Mouse (Mus musculus): ENCODE results near the gene Srxn1. TPM values are rescaled to one million over a fixed set of nuclear protein-coding genes. Genes with fewer than 3 reads are reported as not detected.

Srxn1 gene
- polyA plus RNA-seq, 1 experiment from 2014 or later = 12.0 TPM

DNA sequence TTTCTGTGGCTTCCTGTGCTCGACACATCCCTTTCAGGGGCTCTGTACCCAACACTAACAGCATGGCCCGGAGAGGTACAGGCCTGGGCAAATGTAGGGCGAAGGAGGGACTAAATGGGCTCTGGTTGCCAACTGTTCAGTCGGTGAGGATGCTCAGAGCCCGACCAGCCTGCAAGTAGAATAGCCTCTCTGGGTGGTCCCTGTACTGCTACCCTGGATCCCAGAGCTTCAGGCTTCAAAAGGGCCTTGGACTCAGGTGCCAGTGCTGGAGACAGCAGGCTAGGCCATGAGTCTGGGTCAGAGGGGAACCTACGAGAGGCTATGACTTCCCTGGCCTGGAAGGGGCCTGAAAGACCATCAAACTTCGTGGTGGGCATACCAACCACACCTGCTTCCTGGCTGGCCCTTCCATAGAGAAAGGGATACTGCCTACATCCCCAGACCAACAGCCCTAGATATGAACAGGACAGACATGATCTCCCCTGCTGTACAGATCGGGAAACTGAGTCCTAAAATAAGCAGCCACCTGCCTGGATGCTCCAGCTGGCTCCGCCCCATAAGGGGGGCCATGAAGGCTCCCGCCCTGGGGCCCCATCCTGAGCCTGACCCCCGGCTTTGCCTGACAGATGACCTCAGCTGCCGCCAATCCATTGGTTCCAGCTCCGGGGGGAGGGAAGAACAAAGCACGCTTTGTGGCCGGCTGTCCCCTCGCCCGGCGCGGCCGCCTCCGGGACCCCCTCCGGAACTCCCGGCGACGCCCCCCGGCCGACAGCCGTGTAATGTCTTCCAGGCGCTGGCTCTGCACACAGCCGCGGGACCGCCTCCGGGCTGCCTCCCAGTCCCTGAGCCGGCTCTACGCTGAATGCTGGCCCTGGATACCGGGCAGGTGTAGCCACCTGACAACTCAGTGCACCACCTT is 9.0 kb downstream of the Srxn1 start:
- H3K27ac ChIP-seq (replicated peaks; ENCODE audit: low read depth, low read length) = no peak overlapping the region
- H3K9me3 ChIP-seq (ENCODE audit: control insufficient read depth, low read length) = no peaks in the 10 kb centered on the region
- ATAC-seq (ENCODE audit: low read depth) (no peak; the same call in 1 of the 2 replicates), DNase-seq (ENCODE audit: low spot score) (peak; percentile 58)
- WGBS = 28% methylated on average over 12 of the region's 36 CpGs
- H3K36me3 ChIP-seq (ENCODE audit: control insufficient read depth, insufficient read depth, low read length) = no peaks in the 10 kb centered on the region
- H3K4me1 ChIP-seq (ENCODE audit: control insufficient read depth, insufficient read depth, low read length) = peaks cover 10% of the 10 kb centered on the region; the same call in 1 of the 2 replicates
- peak overlapping the region; percentile 14 for H3K4me3 ChIP-seq (ENCODE audit: low read depth, low read length)
- peak overlapping the region; percentile 11; the same call in 1 of the 2 replicates for H3K9ac ChIP-seq (ENCODE audit: low read depth, low read length)
- H3K27me3 ChIP-seq (replicated peaks; ENCODE audit: control insufficient read depth, insufficient read depth, low read length) = no peaks in the 10 kb centered on the region
- peak overlapping the region; percentile 42 for H3K4me2 ChIP-seq (ENCODE audit: low read depth, low read length)

DNA sequence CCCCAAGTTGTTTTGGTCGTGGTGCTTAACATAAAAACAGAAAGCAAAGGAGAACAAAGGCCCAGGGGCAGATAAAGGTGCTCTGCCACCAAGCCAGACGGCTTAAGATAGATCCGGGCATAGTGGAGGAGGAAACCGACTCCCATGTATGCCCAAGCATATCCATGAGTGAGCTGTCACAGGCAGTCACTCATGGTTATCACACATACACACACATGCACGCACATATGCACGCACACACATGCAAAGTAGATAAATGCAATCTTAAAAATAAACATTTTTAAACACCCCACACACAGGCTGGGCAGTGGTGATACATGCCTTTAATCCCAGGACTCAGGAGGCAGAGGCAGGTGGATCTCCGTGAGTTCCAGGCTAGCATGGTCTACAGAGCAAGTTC is 12.4 kb downstream of the Srxn1 start:
- Histone ChIP-seq H3K9me3 (ENCODE audit: control insufficient read depth, low read length) (no peaks in the 10 kb centered on the region), H3K27me3 (replicated peaks; ENCODE audit: control insufficient read depth, insufficient read depth, low read length) (no peaks in the 10 kb centered on the region), H3K4me3 (ENCODE audit: low read depth, low read length) (no peak overlapping the region), H3K9ac (ENCODE audit: low read depth, low read length) (no peak overlapping the region), H3K4me1 (ENCODE audit: control insufficient read depth, insufficient read depth, low read length) (peaks cover 10% of the 10 kb centered on the region; the same call in 1 of the 2 replicates), H3K36me3 (ENCODE audit: control insufficient read depth, insufficient read depth, low read length) (no peaks in the 10 kb centered on the region), H3K27ac (replicated peaks; ENCODE audit: low read depth, low read length) (no peak overlapping the region), H3K4me2 (ENCODE audit: low read depth, low read length) (no peak overlapping the region)
- ATAC-seq (ENCODE audit: low read depth) (no peak), DNase-seq (ENCODE audit: low spot score) (no peak)
- WGBS = 86% methylated on average over 7 of the region's 7 CpGs

DNA sequence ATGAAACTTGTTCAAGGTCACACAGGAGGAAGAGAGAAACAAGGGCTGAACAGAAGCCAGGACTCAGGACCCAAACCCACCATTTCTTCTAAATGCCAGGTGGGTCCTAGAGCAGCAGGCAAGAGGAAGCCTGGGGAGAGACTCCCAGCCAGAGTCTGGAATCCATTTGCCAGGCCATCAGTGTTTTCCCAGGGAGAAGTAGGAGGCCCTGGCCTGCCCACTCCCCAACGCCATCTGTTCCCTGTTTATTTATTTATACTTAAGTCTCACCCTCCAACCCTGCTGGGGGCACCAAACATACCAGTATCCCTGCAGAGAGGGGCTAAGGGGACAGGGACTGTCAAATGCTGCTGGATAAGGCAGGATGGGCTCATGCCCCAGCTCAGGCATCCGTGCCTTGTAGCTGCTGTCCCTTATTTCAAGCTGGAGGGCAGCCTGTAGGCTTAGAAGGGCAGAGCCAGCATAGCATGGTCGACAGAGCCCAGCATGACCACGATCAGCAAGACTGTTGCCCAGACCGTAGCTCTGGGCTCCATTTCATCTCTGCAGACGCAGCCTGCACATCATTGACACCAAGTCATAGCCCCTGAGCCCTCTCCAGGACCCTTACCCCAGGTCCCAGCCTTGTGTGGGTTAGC is 14.0 kb downstream of the Srxn1 start:
- no peak overlapping the region for H3K27ac ChIP-seq (replicated peaks; ENCODE audit: low read depth, low read length)
- no peaks in the 10 kb centered on the region for H3K36me3 ChIP-seq (ENCODE audit: control insufficient read depth, insufficient read depth, low read length)
- no peak for DNase-seq (ENCODE audit: low spot score)
- no peaks in the 10 kb centered on the region for H3K9me3 ChIP-seq (ENCODE audit: control insufficient read depth, low read length)
- H3K9ac ChIP-seq (ENCODE audit: low read depth, low read length) = no peak overlapping the region
- peaks cover 6% of the 10 kb centered on the region; the same call in 1 of the 2 replicates for H3K4me1 ChIP-seq (ENCODE audit: control insufficient read depth, insufficient read depth, low read length)
- no peak for ATAC-seq (ENCODE audit: low read depth)
- no peak overlapping the region for H3K4me3 ChIP-seq (ENCODE audit: low read depth, low read length)
- no peaks in the 10 kb centered on the region for H3K27me3 ChIP-seq (replicated peaks; ENCODE audit: control insufficient read depth, insufficient read depth, low read length)
- 23% methylated on average over 6 of the region's 6 CpGs for WGBS
- H3K4me2 ChIP-seq (ENCODE audit: low read depth, low read length) = no peak overlapping the region

DNA sequence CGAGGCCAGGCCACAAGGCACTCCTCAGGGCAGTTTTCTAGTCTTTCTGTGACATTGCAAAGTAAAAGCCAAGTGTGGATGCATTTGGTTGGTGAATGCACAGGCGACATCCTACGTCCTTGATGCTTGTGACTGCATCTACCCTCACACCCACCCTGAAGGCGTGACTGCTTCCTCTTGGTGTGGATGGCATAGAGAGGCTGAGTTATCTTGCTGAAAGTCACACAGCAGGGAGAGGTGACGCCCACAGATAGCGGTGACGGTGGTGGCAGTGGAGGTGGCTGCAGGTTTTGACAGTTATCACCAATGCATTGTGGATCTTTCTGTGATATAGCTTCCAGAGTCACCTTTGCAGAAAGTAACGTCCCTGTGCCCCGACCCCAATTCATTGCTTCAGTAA is 17.6 kb downstream of the Srxn1 start:
- H3K27me3 ChIP-seq (replicated peaks; ENCODE audit: control insufficient read depth, insufficient read depth, low read length) = no peaks in the 10 kb centered on the region
- no peak for ATAC-seq (ENCODE audit: low read depth)
- H3K36me3 ChIP-seq (ENCODE audit: control insufficient read depth, insufficient read depth, low read length) = no peaks in the 10 kb centered on the region
- 76% methylated on average over 9 of the region's 9 CpGs for WGBS
- H3K4me1 ChIP-seq (ENCODE audit: control insufficient read depth, insufficient read depth, low read length) = no peaks in the 10 kb centered on the region
- H3K9ac ChIP-seq (ENCODE audit: low read depth, low read length) = no peak overlapping the region
- no peak for DNase-seq (ENCODE audit: low spot score)
- no peaks in the 10 kb centered on the region for H3K9me3 ChIP-seq (ENCODE audit: control insufficient read depth, low read length)
- no peak overlapping the region for H3K4me3 ChIP-seq (ENCODE audit: low read depth, low read length)
- H3K27ac ChIP-seq (replicated peaks; ENCODE audit: low read depth, low read length) = no peak overlapping the region
- no peak overlapping the region for H3K4me2 ChIP-seq (ENCODE audit: low read depth, low read length)

DNA sequence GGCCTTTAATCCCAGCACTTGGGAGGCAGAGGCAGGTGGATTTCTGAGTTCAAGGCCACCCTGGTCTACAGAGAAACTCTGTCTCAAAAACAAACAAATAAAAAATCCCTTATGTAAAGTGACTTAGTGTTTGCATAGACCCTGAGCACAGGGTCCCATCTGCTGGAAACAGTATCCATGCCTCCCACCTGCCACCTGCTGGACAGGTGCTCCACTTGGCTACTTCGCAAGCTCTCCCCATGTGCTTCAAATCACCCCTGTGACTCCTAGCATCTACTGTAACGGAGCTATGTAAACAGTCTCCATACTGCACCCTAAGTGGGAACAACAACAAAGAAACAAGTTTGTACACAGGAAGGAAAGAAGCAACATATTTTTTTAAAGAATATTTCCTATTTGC is 23.3 kb downstream of the Srxn1 start:
- no peak for ATAC-seq (ENCODE audit: low read depth)
- H3K4me1 ChIP-seq (ENCODE audit: control insufficient read depth, insufficient read depth, low read length) = 0 out of 2 replicates have a peak, but pooled peaks cover 3% of the 10 kb centered on the region
- H3K9ac ChIP-seq (ENCODE audit: low read depth, low read length) = no peak overlapping the region
- H3K4me2 ChIP-seq (ENCODE audit: low read depth, low read length) = no peak overlapping the region
- H3K9me3 ChIP-seq (ENCODE audit: control insufficient read depth, low read length) = no peaks in the 10 kb centered on the region
- no peak overlapping the region for H3K27ac ChIP-seq (replicated peaks; ENCODE audit: low read depth, low read length)
- no peak for DNase-seq (ENCODE audit: low spot score)
- H3K27me3 ChIP-seq (replicated peaks; ENCODE audit: control insufficient read depth, insufficient read depth, low read length) = no peaks in the 10 kb centered on the region
- no peaks in the 10 kb centered on the region for H3K36me3 ChIP-seq (ENCODE audit: control insufficient read depth, insufficient read depth, low read length)
- WGBS = 53% methylated on average over 2 of the region's 2 CpGs
- H3K4me3 ChIP-seq (ENCODE audit: low read depth, low read length) = no peak overlapping the region

DNA sequence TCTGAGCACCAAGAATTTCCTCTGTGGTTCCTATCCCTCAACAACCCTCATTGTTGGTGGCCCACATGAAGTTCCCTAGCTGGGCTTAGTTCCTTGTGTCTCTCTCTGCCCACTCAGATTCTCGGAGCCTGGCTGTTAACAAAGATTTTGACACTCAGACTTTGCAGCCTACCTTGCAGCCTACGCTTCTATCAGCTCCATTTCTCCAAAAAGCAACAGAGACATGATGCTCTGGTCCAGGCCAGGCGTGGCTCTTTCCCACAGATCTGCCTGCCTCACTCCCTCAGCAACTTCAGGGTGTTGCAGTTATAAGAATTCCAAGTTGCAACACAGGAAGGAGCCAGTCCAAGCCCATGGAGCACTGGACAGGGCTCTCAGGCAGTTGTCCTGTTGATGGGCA is 24.5 kb downstream of the Srxn1 start:
- Histone ChIP-seq H3K4me1 (ENCODE audit: control insufficient read depth, insufficient read depth, low read length) (0 out of 2 replicates have a peak, but pooled peaks cover 3% of the 10 kb centered on the region), H3K27ac (replicated peaks; ENCODE audit: low read depth, low read length) (no peak overlapping the region), H3K9me3 (ENCODE audit: control insufficient read depth, low read length) (no peaks in the 10 kb centered on the region), H3K9ac (ENCODE audit: low read depth, low read length) (no peak overlapping the region), H3K36me3 (ENCODE audit: control insufficient read depth, insufficient read depth, low read length) (no peaks in the 10 kb centered on the region), H3K4me2 (ENCODE audit: low read depth, low read length) (no peak overlapping the region), H3K4me3 (ENCODE audit: low read depth, low read length) (no peak overlapping the region), H3K27me3 (replicated peaks; ENCODE audit: control insufficient read depth, insufficient read depth, low read length) (no peaks in the 10 kb centered on the region)
- ATAC-seq (ENCODE audit: low read depth) (no peak), DNase-seq (ENCODE audit: low spot score) (no peak)
- 70% methylated on average over 3 of the region's 3 CpGs for WGBS

DNA sequence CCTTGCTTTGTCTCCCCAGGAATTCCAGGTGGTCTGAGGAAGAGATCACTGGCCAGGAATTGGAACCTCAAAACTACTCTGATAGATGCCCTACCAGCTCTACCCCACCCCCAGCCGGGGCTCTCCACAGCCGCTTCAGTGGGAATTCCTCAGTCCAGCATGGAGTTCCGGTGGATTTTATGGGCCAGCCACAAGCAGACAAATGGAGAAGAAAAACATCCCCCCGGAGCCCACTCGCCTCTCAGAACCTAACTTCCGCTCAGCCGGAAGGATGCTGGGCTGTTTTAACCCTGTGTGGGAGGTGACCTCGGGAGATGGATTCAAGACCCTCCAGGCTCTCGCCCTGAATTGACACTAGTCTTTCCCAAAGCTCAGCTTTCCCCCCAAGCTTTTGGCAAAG is 26.7 kb downstream of the Srxn1 start:
- Histone ChIP-seq H3K4me3 (ENCODE audit: low read depth, low read length) (no peak overlapping the region), H3K27ac (replicated peaks; ENCODE audit: low read depth, low read length) (no peak overlapping the region), H3K27me3 (replicated peaks; ENCODE audit: control insufficient read depth, insufficient read depth, low read length) (no peaks in the 10 kb centered on the region), H3K9me3 (ENCODE audit: control insufficient read depth, low read length) (no peaks in the 10 kb centered on the region), H3K4me2 (ENCODE audit: low read depth, low read length) (no peak overlapping the region), H3K4me1 (ENCODE audit: control insufficient read depth, insufficient read depth, low read length) (0 out of 2 replicates have a peak, but pooled peaks cover 3% of the 10 kb centered on the region), H3K36me3 (ENCODE audit: control insufficient read depth, insufficient read depth, low read length) (no peaks in the 10 kb centered on the region), H3K9ac (ENCODE audit: low read depth, low read length) (no peak overlapping the region)
- no peak for ATAC-seq (ENCODE audit: low read depth)
- no peak for DNase-seq (ENCODE audit: low spot score)
- WGBS = 37% methylated on average over 9 of the region's 9 CpGs

DNA sequence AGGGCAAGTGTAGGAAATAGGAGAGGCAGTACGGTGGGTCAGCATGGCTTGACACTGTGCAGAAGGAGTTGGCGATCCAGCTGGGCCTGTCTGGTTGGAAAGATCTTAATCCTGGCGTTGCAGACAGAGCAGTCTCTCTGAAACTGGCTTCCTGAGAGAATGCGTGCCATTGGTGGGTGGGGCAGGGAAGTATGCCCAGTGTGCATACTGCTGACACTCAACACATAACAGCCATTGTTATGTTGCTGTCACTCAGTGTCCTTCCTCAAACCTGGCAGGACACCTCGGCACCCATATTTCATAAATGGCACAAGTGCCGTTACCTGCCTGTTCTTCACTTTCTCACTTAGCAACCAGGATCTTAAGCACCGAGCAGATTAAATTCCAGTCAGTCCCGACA is 27.4 kb downstream of the Srxn1 start:
- H3K27ac ChIP-seq (replicated peaks; ENCODE audit: low read depth, low read length) = no peak overlapping the region
- H3K9ac ChIP-seq (ENCODE audit: low read depth, low read length) = no peak overlapping the region
- H3K4me3 ChIP-seq (ENCODE audit: low read depth, low read length) = no peak overlapping the region
- no peaks in the 10 kb centered on the region for H3K27me3 ChIP-seq (replicated peaks; ENCODE audit: control insufficient read depth, insufficient read depth, low read length)
- H3K4me2 ChIP-seq (ENCODE audit: low read depth, low read length) = no peak overlapping the region
- peak; percentile 65 for ATAC-seq (ENCODE audit: low read depth)
- H3K9me3 ChIP-seq (ENCODE audit: control insufficient read depth, low read length) = no peaks in the 10 kb centered on the region
- DNase-seq (ENCODE audit: low spot score) = peak; percentile 40
- WGBS = 57% methylated on average over 7 of the region's 8 CpGs
- H3K36me3 ChIP-seq (ENCODE audit: control insufficient read depth, insufficient read depth, low read length) = no peaks in the 10 kb centered on the region
- 0 out of 2 replicates have a peak, but pooled peaks cover 3% of the 10 kb centered on the region for H3K4me1 ChIP-seq (ENCODE audit: control insufficient read depth, insufficient read depth, low read length)

Measured in embryonic facial prominence, embryonic 14.5 days (tissue).